Mouse (Mus musculus) lung, adult 2 months (tissue): ENCODE results near the gene Anks1b.

ENCODE experiments used
- CTCF ChIP-seq: fragments of 200-500 bp; IDR thresholded peaks from 2 replicates; pipeline ENCODE4 v1.5.1; 2011; ENCODE audit warnings: mild to moderate bottlenecking, low read length, control low read depth; ENCODE audit not compliant: insufficient read depth
- POLR2A ChIP-seq: fragments of 200-500 bp; IDR thresholded peaks from 2 replicates; pipeline ENCODE4 v1.6.1; 2011; ENCODE audit warnings: low read depth, mild to moderate bottlenecking, control low read depth, low read length, borderline replicate concordance; ENCODE audit errors: extremely low read depth

DNA sequence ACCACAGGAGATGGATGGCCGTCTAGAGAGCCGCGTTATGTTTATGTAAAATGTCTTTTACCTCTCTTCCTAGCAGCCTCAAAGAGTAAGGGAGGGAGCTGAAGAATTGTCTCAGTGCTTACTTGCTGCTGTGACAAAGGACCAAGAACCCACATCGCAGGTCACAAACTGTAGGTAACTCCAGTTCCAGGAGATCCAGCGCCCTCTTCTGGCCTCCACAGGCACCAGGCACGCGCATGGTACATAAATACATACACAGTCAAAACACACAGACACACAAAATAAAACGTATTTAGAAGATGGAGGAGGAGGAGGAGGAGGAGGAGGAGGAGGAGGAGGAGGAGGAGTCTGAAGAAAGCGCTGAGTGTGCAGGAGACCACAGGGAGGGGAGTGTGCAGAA, 845.4 kb downstream of the Anks1b start:
- TF ChIP-seq POLR2A, result no peak
- no peak for TF ChIP-seq CTCF
